Mouse (Mus musculus) spleen, adult 2 months (tissue): ENCODE measurements around the gene Hoxa7. TPM values are rescaled to one million over a fixed set of nuclear protein-coding genes. Genes with fewer than 3 reads are reported as not detected.

ENCODE experiments used
- DNase-seq, 2 experiments: peaks; one replicate each; pipeline versions ENCODE4 v3.0.0 to v3.0.0-alpha.2; 2012 to 2021; ENCODE audit warnings: low spot score in 2 of 2, low read depth in 1 of 2
- H3K27ac ChIP-seq: fragments of 200-500 bp; 2 replicates; pipeline ENCODE4 v1.5.1; 2012; ENCODE audit warnings: low read length, inconsistent platforms; ENCODE audit not compliant: insufficient read depth
- H3K27me3 ChIP-seq: fragments of 200-500 bp; 2 replicates; pipeline ENCODE4 v1.6.1; 2012; ENCODE audit warnings: mild to moderate bottlenecking, moderate library complexity, low read length, inconsistent platforms; ENCODE audit not compliant: control insufficient read depth, insufficient read depth
- H3K36me3 ChIP-seq: fragments of 200-500 bp; 2 replicates; pipeline ENCODE4 v1.6.1; 2012; ENCODE audit warnings: mild to moderate bottlenecking, low read length, inconsistent platforms; ENCODE audit not compliant: control insufficient read depth, insufficient read depth
- H3K4me1 ChIP-seq: fragments of 200-500 bp; 2 replicates; pipeline ENCODE4 v1.6.1; 2011; ENCODE audit warnings: inconsistent platforms; ENCODE audit not compliant: control insufficient read depth, insufficient read depth, insufficient read length
- H3K4me3 ChIP-seq: fragments of 200-500 bp; 2 replicates; pipeline ENCODE4 v1.5.1; 2011; ENCODE audit warnings: mild to moderate bottlenecking, inconsistent platforms; ENCODE audit not compliant: insufficient read depth, insufficient read length; ENCODE audit errors: extremely low read depth
- CTCF ChIP-seq: fragments of 200-500 bp; IDR thresholded peaks from 2 replicates; pipeline ENCODE4 v1.5.1; 2011; ENCODE audit warnings: mild to moderate bottlenecking, inconsistent platforms; ENCODE audit not compliant: insufficient read depth, insufficient read length, insufficient replicate concordance; ENCODE audit errors: extremely low read depth
- POLR2A ChIP-seq: fragments of 200-500 bp; IDR thresholded peaks from 2 replicates; pipeline ENCODE4 v1.6.1; 2011; ENCODE audit warnings: low read depth, low read length, inconsistent platforms
- WGBS: fragments of 180-500 bp; shearing (Covaris S2); methylation state at CpG from one replicate; pipeline ENCODE4 v1.1.7; 2018; 5-methylcytosine and 5-hydroxymethylcytosine counted together
- polyA plus RNA-seq: library from polyadenylated mRNA; depleted of rRNA; stranded (reverse); fragments of >200 nt; gene quantifications from 2 replicates; pipeline ENCODE4 v1.2.3, GENCODE M21; 2012

Hoxa7 gene
- polyA plus RNA-seq, 1 experiment = 0.56 TPM

DNA sequence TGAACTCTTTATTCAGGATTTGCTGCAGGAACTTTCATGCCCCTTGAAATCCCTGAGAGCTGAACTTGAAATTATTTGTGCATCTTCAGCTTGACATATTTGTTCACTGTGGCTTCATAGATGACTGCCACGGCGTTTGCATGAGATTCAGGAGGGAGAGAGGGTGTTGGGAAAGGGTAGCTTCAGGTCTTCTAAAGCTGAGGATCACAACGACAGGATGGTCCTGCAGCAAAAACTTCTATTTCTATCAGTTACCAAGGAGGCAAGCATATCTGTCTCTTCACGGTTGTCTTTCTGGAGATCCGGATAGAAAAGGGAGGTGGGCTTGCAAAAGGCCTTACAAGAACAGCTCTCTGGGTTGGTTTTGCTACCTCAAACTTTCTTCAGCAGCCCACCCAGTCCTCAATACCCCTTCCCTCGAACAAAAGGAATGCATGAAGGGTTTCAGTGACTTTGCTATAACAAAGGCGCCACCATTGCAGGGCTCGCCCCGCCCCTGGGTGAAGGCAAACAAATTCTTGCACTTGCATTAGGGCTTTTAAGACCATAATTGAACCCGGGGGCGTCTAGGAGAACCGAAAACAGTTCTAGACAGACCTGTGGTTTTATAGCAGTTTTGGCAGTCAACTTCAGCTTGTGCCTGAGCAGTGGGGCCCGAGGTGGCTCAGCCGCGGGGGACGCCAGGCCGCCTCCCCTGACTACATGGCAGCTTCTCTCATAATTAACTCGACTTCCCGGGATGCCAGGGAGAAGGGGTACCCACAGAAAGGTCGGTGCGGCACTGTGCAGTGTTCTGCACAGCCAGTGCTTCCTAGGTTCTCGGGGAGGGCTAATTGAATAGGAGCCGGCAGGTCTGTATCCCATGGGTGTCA is 26.3 kb upstream of the Hoxa7 start:
- no peak for DNase-seq
- H3K27ac ChIP-seq = no peak overlapping the region
- H3K36me3 ChIP-seq = no peaks in the 10 kb centered on the region
- 5% methylated on average over 23 of the region's 23 CpGs for WGBS
- peaks cover 71% of the 10 kb centered on the region for H3K27me3 ChIP-seq
- TF ChIP-seq CTCF = no peak
- TF ChIP-seq POLR2A = no peak
- H3K4me1 ChIP-seq = peaks cover 15% of the 10 kb centered on the region
- H3K4me3 ChIP-seq = no peak overlapping the region

DNA sequence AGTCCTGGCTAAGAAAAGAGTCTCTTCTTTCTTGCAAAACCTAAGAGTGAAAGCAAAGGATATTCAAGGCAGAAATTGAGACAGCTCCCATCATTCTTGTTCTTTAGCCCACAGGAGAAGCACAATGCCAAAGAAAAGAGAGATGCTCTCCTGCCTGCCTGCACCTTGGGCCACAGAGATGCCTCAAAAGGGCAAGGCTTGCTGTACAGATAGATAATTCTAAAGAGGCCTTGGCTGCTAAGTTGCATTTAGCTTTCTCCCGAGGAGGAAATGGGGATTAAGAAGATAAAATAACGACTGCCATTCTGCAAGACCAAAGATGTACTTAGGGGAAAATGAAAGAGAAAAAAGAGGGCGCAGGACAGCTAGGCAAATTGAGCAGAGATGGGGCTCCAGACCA is 25.3 kb upstream of the Hoxa7 start:
- H3K4me1 ChIP-seq = peaks cover 15% of the 10 kb centered on the region
- no peak overlapping the region for H3K4me3 ChIP-seq
- 11% methylated on average over 3 of the region's 3 CpGs for WGBS
- DNase-seq = no peak
- TF ChIP-seq CTCF = no peak
- no peak for TF ChIP-seq POLR2A
- H3K27me3 ChIP-seq = peaks cover 68% of the 10 kb centered on the region
- H3K27ac ChIP-seq = no peak overlapping the region
- no peaks in the 10 kb centered on the region for H3K36me3 ChIP-seq

DNA sequence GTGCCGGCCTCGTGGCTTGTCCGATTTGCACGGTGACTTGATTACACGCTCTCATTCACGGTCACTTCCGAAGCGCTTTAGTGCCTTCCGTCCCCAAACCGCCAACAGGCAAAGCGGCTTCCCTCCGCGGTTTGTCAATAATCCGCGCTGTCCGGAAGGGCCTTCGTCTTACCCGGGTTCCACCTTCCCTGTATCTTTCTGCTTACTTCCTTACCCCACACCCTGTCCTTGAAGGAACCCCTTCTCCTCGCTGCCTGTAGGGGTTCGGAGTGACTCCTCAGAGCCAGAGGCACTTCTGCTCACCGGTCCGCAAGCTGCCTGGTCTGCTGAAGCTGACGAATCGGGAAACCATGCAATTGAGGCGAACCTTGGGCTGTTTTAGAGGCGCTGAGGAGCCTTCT is 24.7 kb upstream of the Hoxa7 start:
- 1% methylated on average over 26 of the region's 26 CpGs for WGBS
- Histone ChIP-seq H3K27ac (no peak overlapping the region), H3K4me3 (no peak overlapping the region), H3K36me3 (no peaks in the 10 kb centered on the region), H3K4me1 (peaks cover 15% of the 10 kb centered on the region), H3K27me3 (peaks cover 69% of the 10 kb centered on the region)
- TF ChIP-seq CTCF (no peak), POLR2A (no peak)
- no peak for DNase-seq

DNA sequence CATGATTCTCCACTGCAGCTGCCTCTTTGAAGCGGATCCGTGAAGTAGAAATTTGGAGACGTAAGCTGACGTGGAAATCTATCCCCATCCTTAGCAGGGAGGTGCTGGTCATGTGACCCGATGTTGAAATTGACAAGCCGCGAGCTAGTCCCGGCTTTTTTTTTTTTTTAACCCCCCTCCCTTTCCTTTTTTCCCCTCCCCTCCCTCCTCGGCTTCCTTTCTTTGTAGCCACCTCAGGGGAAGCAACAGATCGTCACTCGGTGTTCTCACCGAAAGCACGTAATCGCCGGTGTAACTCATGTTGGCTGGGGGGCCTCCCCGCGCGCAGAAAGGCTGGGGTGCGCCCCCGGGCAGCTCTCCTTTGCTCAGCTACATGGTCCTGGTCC is 24.1 kb upstream of the Hoxa7 start, which contains the start of gene Hoxa11:
Gene Hoxa11, minus strand, starts transcription at position 54 of the 386 bp plus-strand sequence.
- TF ChIP-seq CTCF (no peak), POLR2A (no peak)
- H3K4me1 ChIP-seq = peaks cover 15% of the 10 kb centered on the region
- H3K27ac ChIP-seq = no peak within 1 kb of the TSS
- 4% methylated on average over 20 of the region's 20 CpGs for WGBS
- no peak within 1 kb of the TSS; the same call in 1 of the 2 replicates for H3K4me3 ChIP-seq
- DNase-seq = no peak
- peaks cover 66% of the 10 kb centered on the region for H3K27me3 ChIP-seq
- H3K36me3 ChIP-seq = no peaks in the 10 kb centered on the region

DNA sequence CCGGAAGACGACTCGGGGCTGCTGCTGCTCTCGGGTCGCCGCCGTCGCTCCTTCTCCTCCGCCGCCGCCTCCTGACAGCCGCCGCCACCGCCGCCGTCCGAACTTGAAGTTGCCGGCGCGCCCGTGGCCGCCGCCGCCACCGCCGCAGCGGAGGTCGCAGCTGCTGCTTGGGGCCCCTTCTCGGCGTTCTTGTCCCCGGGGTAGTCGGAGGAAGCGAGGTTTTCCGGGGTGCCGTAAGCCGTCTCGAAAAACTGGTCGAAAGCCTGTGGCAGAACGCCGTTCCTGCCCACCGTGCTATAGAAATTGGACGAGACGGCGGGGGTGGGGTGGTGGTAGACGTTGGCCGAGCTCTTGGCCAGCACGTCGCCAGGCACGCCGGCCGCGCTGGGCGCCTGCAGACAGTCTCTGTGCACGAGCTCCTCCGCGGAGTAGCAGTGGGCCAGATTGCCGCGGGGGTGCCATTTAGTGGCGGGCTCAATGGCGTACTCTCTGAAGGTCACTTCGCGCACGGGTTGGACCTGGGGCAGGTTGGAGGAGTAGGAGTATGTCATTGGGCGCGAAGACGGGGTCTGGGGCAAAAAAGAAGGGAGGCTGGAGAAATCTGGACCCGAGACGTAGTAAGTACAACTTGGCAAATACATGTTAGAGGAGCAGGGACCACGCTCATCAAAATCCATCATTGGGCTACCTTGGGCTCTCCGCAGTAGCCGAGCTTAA is 23.5 kb upstream of the Hoxa7 start:
- Histone ChIP-seq H3K4me1 (peaks cover 15% of the 10 kb centered on the region), H3K4me3 (no peak overlapping the region; the same call in 1 of the 2 replicates), H3K27me3 (peaks cover 67% of the 10 kb centered on the region), H3K27ac (no peak overlapping the region), H3K36me3 (no peaks in the 10 kb centered on the region)
- DNase-seq = no peak
- 3% methylated on average over 71 of the region's 71 CpGs for WGBS
- no peak for TF ChIP-seq POLR2A

DNA sequence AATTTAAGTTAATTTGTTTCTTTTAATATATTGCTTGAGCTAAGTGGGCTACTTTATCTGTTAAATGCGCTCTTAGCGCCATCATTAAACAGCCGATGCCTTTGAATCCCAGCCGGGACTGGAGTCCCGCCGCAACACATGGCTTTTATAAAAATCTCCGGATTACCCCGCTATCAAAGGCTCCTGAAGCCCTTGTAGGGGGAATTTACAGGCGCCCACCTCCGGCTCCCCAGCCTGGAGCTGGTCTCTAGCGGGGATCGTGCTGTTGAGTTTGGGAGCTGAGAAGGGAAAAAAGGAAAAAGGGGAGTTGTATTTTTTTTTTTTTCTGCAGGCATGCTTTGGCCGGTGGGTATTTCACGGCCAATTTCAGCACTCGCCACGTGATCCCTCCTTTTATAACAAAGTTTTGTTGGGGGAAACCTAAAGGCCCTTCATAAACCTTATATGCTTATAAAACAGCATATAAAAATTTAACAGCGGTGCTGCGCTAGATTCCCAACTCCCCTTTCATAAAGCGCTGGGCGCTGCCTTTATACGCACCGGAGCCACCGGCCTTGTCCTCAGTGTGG is 22.9 kb upstream of the Hoxa7 start:
- 4% methylated on average over 23 of the region's 23 CpGs for WGBS
- DNase-seq = no peak
- Histone ChIP-seq H3K36me3 (no peaks in the 10 kb centered on the region), H3K27ac (no peak overlapping the region), H3K27me3 (peaks cover 72% of the 10 kb centered on the region), H3K4me3 (no peak overlapping the region; the same call in 1 of the 2 replicates), H3K4me1 (peaks cover 15% of the 10 kb centered on the region)
- no peak for TF ChIP-seq POLR2A
- no peak for TF ChIP-seq CTCF
